27 mouse cellular contexts compared by ENCODE assay signal in genomic region chr1:121618550-121618949, GRCm38 (mm10). TPM values are rescaled to one million over a fixed set of nuclear protein-coding genes. Genes with fewer than 3 reads are reported as not detected.
DNase-seq lines count a peak whose midpoint lies in the region; ATAC-seq and TF ChIP-seq lines count a peak whose summit lies in the region.
"Had no signal": no experiment of that assay in that cellular context is flagged by ENCODE, and none has a peak within 500 bp of the region (broad histone marks: within the 10 kb centered on the region; RNA-seq: fewer than 3 reads in every experiment).

No protein-coding gene starts in this region.

- no peaks in the 10 kb centered on the region for H3K27me3 ChIP-seq in heart, postnatal 0 days (ENCODE audit: control insufficient read depth, insufficient read depth, low read length)
- no peaks in the 10 kb centered on the region for H3K27me3 ChIP-seq in cerebellum, adult 2 months (ENCODE audit: control insufficient read depth, insufficient read depth, low read length)
- H3K27me3 ChIP-seq: forebrain, embryonic 13.5 days; heart, embryonic 12.5 days; heart, embryonic 15.5 days; hindbrain, embryonic 13.5 days; intestine, embryonic 15.5 days had no signal

- H3K4me1 ChIP-seq in heart, postnatal 0 days (ENCODE audit: control insufficient read depth, insufficient read depth) = no peaks in the 10 kb centered on the region
- no peaks in the 10 kb centered on the region for H3K4me1 ChIP-seq in cerebellum, adult 2 months (ENCODE audit: control insufficient read depth, insufficient read depth, low read length)
- H3K4me1 ChIP-seq: forebrain, embryonic 10.5 days; forebrain, embryonic 13.5 days; heart, embryonic 12.5 days; heart, embryonic 15.5 days; hindbrain, embryonic 10.5 days; intestine, embryonic 15.5 days had no signal

- H3K36me3 ChIP-seq in heart, postnatal 0 days (replicated peaks; ENCODE audit: control insufficient read depth, insufficient read depth, low read length) = no peaks in the 10 kb centered on the region
- H3K36me3 ChIP-seq: forebrain, embryonic 10.5 days; G1E; heart, embryonic 12.5 days; heart, embryonic 15.5 days; hindbrain, embryonic 10.5 days; hindbrain, embryonic 13.5 days; intestine, embryonic 15.5 days had no signal

- DNase-seq in heart, postnatal 0 days (ENCODE audit: low spot score) = no peak
- no peak for DNase-seq in heart, adult 11 months
- DNase-seq in thymus, postnatal 10 days (ENCODE audit: low spot score in 2 of 2) = peak; percentile 69 to 72
- DNase-seq in thymus, postnatal 25 days = peak; percentile 50
- no peak for DNase-seq in frontal cortex, postnatal 25 days (ENCODE audit: low spot score in 2 of 2)
- DNase-seq in cerebellum, adult 2 months = no peak
- DNase-seq: adrenal gland, postnatal 10 days; adrenal gland, postnatal 36 days; cerebellum, adult 11 months; cerebellum, adult 8-10 months; cerebellum, postnatal 10 days; cerebellum, postnatal 36 days; gastrocnemius, adult 2 months; gastrocnemius, postnatal 14 days; heart, adult 18-20 months; heart, postnatal 36 days had no signal

- TF ChIP-seq EP300 in heart, postnatal 0 days (IDR thresholded peaks at IDR 0.05; ENCODE audit: low read depth) = no peak

- H3K4me2 ChIP-seq in heart, postnatal 0 days (ENCODE audit: low read depth, low read length) = no peak overlapping the region
- H3K4me2 ChIP-seq: forebrain, embryonic 13.5 days; heart, embryonic 12.5 days; heart, embryonic 15.5 days; hindbrain, embryonic 13.5 days; intestine, embryonic 15.5 days had no signal

- H3K9me3 ChIP-seq in heart, postnatal 0 days (replicated peaks; ENCODE audit: control insufficient read depth, low read length) = no peaks in the 10 kb centered on the region
- H3K9me3 ChIP-seq: forebrain, embryonic 10.5 days; forebrain, embryonic 13.5 days; heart, embryonic 12.5 days; heart, embryonic 15.5 days; hindbrain, embryonic 10.5 days; hindbrain, embryonic 13.5 days; intestine, embryonic 15.5 days had no signal

- no peak overlapping the region for H3K9ac ChIP-seq in heart, postnatal 0 days (replicated peaks; ENCODE audit: low read depth, low read length)
- H3K9ac ChIP-seq: forebrain, embryonic 13.5 days; heart, embryonic 12.5 days; heart, embryonic 15.5 days; hindbrain, embryonic 13.5 days; intestine, embryonic 15.5 days had no signal

- no peak for TF ChIP-seq POLR2A in cerebellum, adult 2 months (IDR thresholded peaks at IDR 0.05; ENCODE audit: borderline replicate concordance, insufficient read depth, low read length)

- ATAC-seq in heart, postnatal 0 days (ENCODE audit: insufficient read depth, low read depth) = no peak
- ATAC-seq: forebrain, embryonic 13.5 days; forebrain, embryonic 16.5 days; hindbrain, embryonic 16.5 days; intestine, embryonic 15.5 days; Patski had no signal

- peak overlapping the region; percentile 15; the same call in 1 of the 2 replicates for H3K27ac ChIP-seq in heart, postnatal 0 days (ENCODE audit: low read depth)
- no peak overlapping the region for H3K27ac ChIP-seq in cerebellum, adult 2 months (ENCODE audit: insufficient read depth, low read length)
- H3K27ac ChIP-seq: forebrain, embryonic 10.5 days; forebrain, embryonic 13.5 days; gastrocnemius, adult 2 months; heart, embryonic 15.5 days; hindbrain, embryonic 10.5 days; hindbrain, embryonic 13.5 days; intestine, embryonic 15.5 days had no signal

- H3K4me3 ChIP-seq in heart, postnatal 0 days (ENCODE audit: low read depth, low read length) = no peak overlapping the region
- H3K4me3 ChIP-seq in cerebellum, adult 2 months (replicated peaks; ENCODE audit: insufficient read depth, low read depth, low read length) = no peak overlapping the region
- H3K4me3 ChIP-seq: forebrain, embryonic 10.5 days; forebrain, embryonic 13.5 days; gastrocnemius, adult 2 months; heart, embryonic 12.5 days; heart, embryonic 15.5 days; hindbrain, embryonic 10.5 days; hindbrain, embryonic 13.5 days; intestine, embryonic 15.5 days had no signal

- no peak for TF ChIP-seq CTCF in heart, postnatal 0 days (IDR thresholded peaks at IDR 0.05; ENCODE audit: low read depth)
- TF ChIP-seq CTCF in cerebellum, adult 2 months (IDR thresholded peaks at IDR 0.05; ENCODE audit: borderline replicate concordance, insufficient read depth, low read depth, low read length) = no peak

RNA-seq across cellular contexts. Expression of gene Ddx18, which starts 50.8 kb away (rescaled TPM):
- total RNA-seq in heart, postnatal 0 days (2014; rRNA removed; ENCODE audit: low replicate concordance) = 11.6 and 52.2 TPM in 2 replicates
- polyA plus RNA-seq in heart, postnatal 0 days (2015; fragmentation: Nextera tagmentation; extraction: Ambion mirVana) = 23.3 and 23.7 TPM in 2 replicates
- 34.9 and 42.0 TPM in 2 replicates for polyA plus RNA-seq in cerebellum, adult 2 months (2012; rRNA removed)

Comparison
In these comparisons a context has a peak if more than half of its experiments do, and no peak if none do; other contexts are left out.
1. DNase-seq: peak in thymus, postnatal 10 days (2 of 2) and thymus, postnatal 25 days (single experiment); none in heart, postnatal 0 days (single experiment), heart, adult 11 months (single experiment), frontal cortex, postnatal 25 days (0 of 2) and cerebellum, adult 2 months (0 of 2).